Comparison of ENCODE assay signal across 17 mouse cellular contexts in the genomic region with DNA sequence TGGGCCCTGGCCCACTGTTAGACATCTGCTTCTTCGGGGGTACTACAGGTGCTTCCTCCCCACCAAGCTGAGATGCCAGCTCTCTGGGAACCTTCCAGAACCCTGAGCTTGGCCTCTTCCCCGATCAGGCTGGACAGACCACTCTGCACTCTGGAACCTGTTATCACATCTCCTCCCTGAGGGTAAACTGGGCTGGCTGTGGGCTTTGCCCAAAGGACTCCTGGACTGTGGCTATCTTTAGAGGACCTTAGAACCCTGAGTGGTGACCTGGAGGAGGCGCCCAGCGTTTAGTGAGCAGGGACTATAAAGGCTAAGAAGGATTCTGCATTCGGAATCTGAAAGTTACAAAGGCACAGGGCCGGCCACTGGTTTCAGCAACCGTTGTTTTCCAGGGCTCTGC. TPM values are rescaled to one million over a fixed set of nuclear protein-coding genes. Genes with fewer than 3 reads are reported as not detected.
"Had no signal": no experiment of that assay in that cellular context is flagged by ENCODE, and none has a peak within 500 bp of the region (broad histone marks: within the 10 kb centered on the region; RNA-seq: fewer than 3 reads in every experiment).

No protein-coding gene starts in this region.

- H3K4me3 ChIP-seq: hindbrain, embryonic 15.5 days; limb, embryonic 12.5 days; lung, embryonic 15.5 days; midbrain, embryonic 13.5 days; myocyte; neural tube, embryonic 15.5 days; stomach, embryonic 15.5 days had no signal

- H3K27ac ChIP-seq: hindbrain, embryonic 15.5 days; limb, embryonic 12.5 days; liver, embryonic 14.5 days; lung, embryonic 15.5 days; macrophage; midbrain, embryonic 13.5 days; neural tube, embryonic 15.5 days; stomach, embryonic 15.5 days had no signal

- DNase-seq: kidney, adult 18-20 months; kidney, postnatal 10 days; kidney, postnatal 4 days; lung, postnatal 14 days; spleen, adult 18-20 months; thymus, adult 2 months; thymus, postnatal 25 days had no signal

- H3K4me2 ChIP-seq: hindbrain, embryonic 15.5 days; limb, embryonic 12.5 days; lung, embryonic 15.5 days; midbrain, embryonic 13.5 days; neural tube, embryonic 15.5 days; stomach, embryonic 15.5 days had no signal

- ATAC-seq: midbrain, embryonic 13.5 days had no signal

- H3K9me3 ChIP-seq: hindbrain, embryonic 15.5 days; limb, embryonic 12.5 days; lung, embryonic 15.5 days; midbrain, embryonic 13.5 days; neural tube, embryonic 15.5 days; stomach, embryonic 15.5 days had no signal

- H3K9ac ChIP-seq: hindbrain, embryonic 15.5 days; limb, embryonic 12.5 days; liver, embryonic 14.5 days; lung, embryonic 15.5 days; neural tube, embryonic 15.5 days; stomach, embryonic 15.5 days had no signal

- H3K27me3 ChIP-seq: hindbrain, embryonic 15.5 days; limb, embryonic 12.5 days; lung, embryonic 15.5 days; midbrain, embryonic 13.5 days; neural tube, embryonic 15.5 days; stomach, embryonic 15.5 days had no signal

- H3K36me3 ChIP-seq: stomach, embryonic 15.5 days had no signal

RNA-seq across cellular contexts. Expression of gene Cdh22, which starts 49.7 kb away (rescaled TPM):
- total RNA-seq: megakaryocyte-erythroid progenitor cell, adult 5-6 weeks had no signal
- polyA plus RNA-seq: macrophage had no signal
